Mouse (Mus musculus) spleen, adult 2 months (tissue): ENCODE results near the gene Rptor. TPM values are rescaled to one million over a fixed set of nuclear protein-coding genes. Genes with fewer than 3 reads are reported as not detected.

Experiments
- DNase-seq, 2 experiments: peaks; one replicate each; pipeline versions ENCODE4 v3.0.0 to v3.0.0-alpha.2; 2012 to 2021; ENCODE audit warnings: low spot score in 2 of 2, low read depth in 1 of 2
- H3K27ac ChIP-seq: fragments of 200-500 bp; 2 replicates; pipeline ENCODE4 v1.5.1; 2012; ENCODE audit warnings: low read length, inconsistent platforms; ENCODE audit not compliant: insufficient read depth
- H3K27me3 ChIP-seq: fragments of 200-500 bp; 2 replicates; pipeline ENCODE4 v1.6.1; 2012; ENCODE audit warnings: mild to moderate bottlenecking, moderate library complexity, low read length, inconsistent platforms; ENCODE audit not compliant: control insufficient read depth, insufficient read depth
- H3K36me3 ChIP-seq: fragments of 200-500 bp; 2 replicates; pipeline ENCODE4 v1.6.1; 2012; ENCODE audit warnings: mild to moderate bottlenecking, low read length, inconsistent platforms; ENCODE audit not compliant: control insufficient read depth, insufficient read depth
- H3K4me1 ChIP-seq: fragments of 200-500 bp; 2 replicates; pipeline ENCODE4 v1.6.1; 2011; ENCODE audit warnings: inconsistent platforms; ENCODE audit not compliant: control insufficient read depth, insufficient read depth, insufficient read length
- H3K4me3 ChIP-seq: fragments of 200-500 bp; 2 replicates; pipeline ENCODE4 v1.5.1; 2011; ENCODE audit warnings: mild to moderate bottlenecking, inconsistent platforms; ENCODE audit not compliant: insufficient read depth, insufficient read length; ENCODE audit errors: extremely low read depth
- CTCF ChIP-seq: fragments of 200-500 bp; IDR thresholded peaks from 2 replicates; pipeline ENCODE4 v1.5.1; 2011; ENCODE audit warnings: mild to moderate bottlenecking, inconsistent platforms; ENCODE audit not compliant: insufficient read depth, insufficient read length, insufficient replicate concordance; ENCODE audit errors: extremely low read depth
- POLR2A ChIP-seq: fragments of 200-500 bp; IDR thresholded peaks from 2 replicates; pipeline ENCODE4 v1.6.1; 2011; ENCODE audit warnings: low read depth, low read length, inconsistent platforms
- WGBS: fragments of 180-500 bp; shearing (Covaris S2); methylation state at CpG from one replicate; pipeline ENCODE4 v1.1.7; 2018; 5-methylcytosine and 5-hydroxymethylcytosine counted together
- polyA plus RNA-seq: library from polyadenylated mRNA; depleted of rRNA; stranded (reverse); fragments of >200 nt; gene quantifications from 2 replicates; pipeline ENCODE4 v1.2.3, GENCODE M21; 2012

Gene Rptor
- polyA plus RNA-seq, 1 experiment = 18.0 TPM

DNA sequence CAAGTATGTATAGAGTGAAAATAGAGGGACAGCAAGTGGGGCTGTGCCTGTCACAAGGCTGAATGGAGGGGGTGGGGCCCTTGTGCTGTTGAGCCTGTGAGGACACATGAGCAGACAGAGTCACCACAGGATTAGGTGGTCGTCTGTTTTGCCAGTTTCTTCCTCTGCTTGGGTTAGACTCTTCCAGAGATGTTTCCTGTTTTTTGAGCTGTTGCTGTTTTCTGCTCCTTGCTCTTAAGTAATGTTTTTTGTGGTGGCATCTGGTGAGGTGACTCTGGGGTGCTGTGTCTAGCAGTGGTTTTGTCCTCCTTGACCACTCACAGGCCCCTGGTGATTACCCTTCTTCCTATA is 90.2 kb downstream of the Rptor start:
- Histone ChIP-seq H3K27me3 (no peaks in the 10 kb centered on the region), H3K4me3 (no peak overlapping the region), H3K36me3 (no peaks in the 10 kb centered on the region), H3K27ac (no peak overlapping the region), H3K4me1 (no peaks in the 10 kb centered on the region; the same call in 1 of the 2 replicates)
- no peak for DNase-seq
- no peak for TF ChIP-seq POLR2A
- TF ChIP-seq CTCF = no peak
- WGBS = 11% methylated on average over 1 of the region's 1 CpGs

DNA sequence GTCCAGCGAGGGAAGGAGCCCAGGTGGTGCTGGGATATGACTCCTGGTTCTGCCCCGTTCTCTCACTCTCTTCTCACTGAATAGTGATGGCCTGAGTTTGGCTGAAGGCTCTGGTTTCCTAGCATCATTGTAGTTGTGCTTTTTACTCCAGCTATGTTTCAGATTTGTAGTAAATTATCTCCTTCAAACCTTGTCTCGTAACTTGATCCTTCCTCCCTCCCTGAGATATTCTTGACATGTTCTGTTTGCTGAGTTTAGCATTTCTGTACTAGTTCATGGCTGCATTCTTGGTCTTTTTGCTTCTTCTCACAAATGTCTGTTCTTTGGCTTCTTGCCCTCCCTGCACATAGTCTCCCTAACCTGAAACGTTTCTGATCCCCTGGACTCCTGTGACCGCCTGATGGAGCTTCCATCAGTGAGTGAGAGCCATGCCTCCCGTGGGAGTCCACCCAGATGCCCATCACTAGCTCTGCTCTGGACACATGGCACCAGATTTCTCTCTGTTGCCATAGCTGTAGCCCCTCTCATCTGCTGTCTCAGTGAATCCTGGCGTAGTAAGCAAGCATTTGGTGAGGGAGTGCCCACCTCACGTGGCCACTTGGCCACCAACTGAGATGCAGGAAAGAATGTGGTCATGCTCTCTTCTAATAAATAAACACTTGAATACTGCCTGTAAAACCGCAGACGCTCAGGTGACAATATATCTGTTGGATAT is 91.6 kb downstream of the Rptor start:
- no peaks in the 10 kb centered on the region; the same call in 1 of the 2 replicates for H3K4me1 ChIP-seq
- WGBS = 90% methylated on average over 10 of the region's 10 CpGs
- no peak overlapping the region for H3K27ac ChIP-seq
- TF ChIP-seq POLR2A (no peak), CTCF (no peak)
- no peaks in the 10 kb centered on the region for H3K27me3 ChIP-seq
- H3K4me3 ChIP-seq = no peak overlapping the region
- DNase-seq = no peak
- no peaks in the 10 kb centered on the region for H3K36me3 ChIP-seq

DNA sequence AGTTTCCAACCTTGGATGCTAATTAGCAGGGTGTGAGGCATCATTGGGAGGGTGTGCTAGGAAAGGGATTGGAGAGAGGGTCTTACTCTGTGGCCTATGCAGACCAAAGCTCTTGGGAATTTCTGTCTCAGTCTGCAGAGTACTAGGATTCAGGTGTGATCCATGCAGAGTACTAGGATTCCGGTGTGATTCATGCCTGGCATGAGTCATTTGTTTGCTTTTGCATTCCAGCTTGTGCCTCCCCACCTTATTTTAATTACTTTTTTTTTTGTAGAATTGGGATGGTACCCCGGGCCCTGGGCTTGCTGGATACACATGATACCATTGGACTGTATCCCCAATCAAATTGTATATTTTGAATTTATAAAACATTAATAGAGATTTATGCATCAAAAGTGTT is 93.7 kb downstream of the Rptor start:
- Histone ChIP-seq H3K4me3 (no peak overlapping the region), H3K36me3 (no peaks in the 10 kb centered on the region), H3K4me1 (no peaks in the 10 kb centered on the region; the same call in 1 of the 2 replicates), H3K27me3 (no peaks in the 10 kb centered on the region), H3K27ac (no peak overlapping the region)
- 97% methylated on average over 2 of the region's 2 CpGs for WGBS
- no peak for DNase-seq
- TF ChIP-seq CTCF (no peak), POLR2A (no peak)

DNA sequence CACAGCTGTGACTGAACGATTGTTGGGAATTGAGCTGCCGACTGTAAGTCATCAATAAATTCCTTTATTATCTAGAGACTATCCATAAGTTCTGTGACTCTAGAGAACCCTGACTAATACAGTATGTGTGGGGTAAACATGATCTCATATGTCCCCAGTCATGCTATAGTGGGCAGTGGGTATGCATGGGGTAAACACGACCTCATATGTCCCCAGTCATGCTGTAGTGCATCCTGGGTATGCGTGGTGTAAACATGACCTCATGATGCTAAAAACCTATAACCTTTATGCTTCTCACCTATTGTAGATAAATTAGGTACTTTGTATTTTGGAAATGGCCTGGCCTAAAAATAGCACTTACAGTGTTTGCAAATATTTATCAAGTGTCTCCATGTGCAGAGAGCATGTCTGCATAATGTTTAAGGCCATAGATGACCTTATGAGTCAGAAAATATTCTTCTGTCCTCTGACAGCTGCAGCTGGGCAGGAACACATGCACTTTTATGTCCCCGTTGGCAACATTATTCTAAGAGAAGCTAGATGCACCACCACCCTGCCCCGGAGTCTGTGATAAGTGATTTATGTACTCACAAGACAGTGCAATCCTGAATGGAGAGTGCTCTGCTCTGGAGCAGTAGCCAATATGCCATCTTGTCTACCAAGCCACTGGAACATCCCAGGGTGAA is 102.8 kb downstream of the Rptor start:
- Histone ChIP-seq H3K4me3 (no peak overlapping the region), H3K4me1 (peaks cover 5% of the 10 kb centered on the region; the same call in 1 of the 2 replicates), H3K36me3 (no peaks in the 10 kb centered on the region), H3K27ac (no peak overlapping the region), H3K27me3 (no peaks in the 10 kb centered on the region)
- WGBS = 91% methylated on average over 4 of the region's 6 CpGs
- DNase-seq = no peak
- TF ChIP-seq POLR2A = no peak
- TF ChIP-seq CTCF = no peak

DNA sequence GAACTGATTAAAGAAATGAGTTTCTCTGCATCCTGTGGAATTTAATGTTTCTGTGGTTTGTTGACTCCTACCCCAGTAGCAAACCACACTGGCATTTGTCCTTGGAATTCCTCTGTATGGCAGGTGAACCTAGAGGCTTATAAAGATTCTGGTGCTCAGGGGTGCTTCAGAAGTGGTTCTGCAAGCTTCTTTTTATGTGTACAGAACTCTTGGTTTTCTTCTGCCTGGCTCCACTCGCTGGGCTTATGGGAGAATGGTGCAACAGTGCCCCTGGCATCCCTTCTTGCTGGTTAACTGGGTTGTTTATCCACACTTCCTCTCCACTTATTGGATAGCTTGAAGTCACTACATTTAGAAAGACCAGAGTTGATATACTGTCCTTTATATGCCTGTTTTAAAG is 104.6 kb downstream of the Rptor start:
- no peak for DNase-seq
- H3K36me3 ChIP-seq = no peaks in the 10 kb centered on the region
- no peak for TF ChIP-seq CTCF
- no peak for TF ChIP-seq POLR2A
- no peak overlapping the region for H3K27ac ChIP-seq
- H3K4me1 ChIP-seq = peaks cover 7% of the 10 kb centered on the region; the same call in 1 of the 2 replicates
- 86% methylated on average over 1 of the region's 1 CpGs for WGBS
- H3K27me3 ChIP-seq = no peaks in the 10 kb centered on the region
- no peak overlapping the region for H3K4me3 ChIP-seq

- no peak for TF ChIP-seq CTCF
- no peak for TF ChIP-seq POLR2A
- H3K4me3 ChIP-seq = no peak overlapping the region
- no peaks in the 10 kb centered on the region for H3K36me3 ChIP-seq
- no peak overlapping the region for H3K27ac ChIP-seq
- no peaks in the 10 kb centered on the region for H3K27me3 ChIP-seq
- peaks cover 7% of the 10 kb centered on the region; the same call in 1 of the 2 replicates for H3K4me1 ChIP-seq
- 34% methylated on average over 4 of the region's 4 CpGs for WGBS
- no peak for DNase-seq
Observed at GRCm38 (mm10) chr11:119709239-119709638, 106.5 kb downstream of the Rptor start.

- Histone ChIP-seq H3K4me1 (peaks cover 7% of the 10 kb centered on the region; the same call in 1 of the 2 replicates), H3K36me3 (no peaks in the 10 kb centered on the region), H3K27me3 (no peaks in the 10 kb centered on the region), H3K4me3 (no peak overlapping the region), H3K27ac (no peak overlapping the region)
- 92% methylated on average over 3 of the region's 3 CpGs for WGBS
- TF ChIP-seq POLR2A = no peak
- TF ChIP-seq CTCF = no peak
- no peak for DNase-seq
Observed at GRCm38 (mm10) chr11:119710338-119710737, 107.6 kb downstream of the Rptor start.
